Mouse (Mus musculus) urinary bladder, postnatal 36 days (tissue): ENCODE results near the gene Sgta.

ENCODE experiments used
- DNase-seq, 2 experiments: peaks; one replicate each; pipeline ENCODE4 v3.0.0; 2022; ENCODE audit warnings: low spot score in 2 of 2, mixed read lengths in 1 of 2

The Sgta gene

DNA sequence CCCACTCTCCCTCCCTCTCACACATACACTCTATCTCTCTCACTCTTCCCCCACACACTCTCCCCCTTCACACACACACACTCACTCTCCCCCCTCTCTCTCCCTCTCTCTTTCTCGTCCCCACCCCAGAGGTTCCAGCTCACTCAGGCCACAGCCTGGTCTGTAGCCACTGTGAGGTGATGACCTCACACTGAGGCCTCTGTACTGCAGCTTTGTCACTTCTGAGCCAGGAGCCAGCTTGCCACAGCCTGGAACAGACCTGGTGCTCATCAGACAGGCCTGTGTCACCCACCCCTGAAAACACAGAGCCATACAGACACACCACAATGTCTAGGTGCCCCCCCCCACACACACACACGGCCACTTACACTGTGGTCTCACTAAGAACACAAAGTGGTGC lies 39.8 kb downstream of the Sgta start:
- no peak for DNase-seq

DNA sequence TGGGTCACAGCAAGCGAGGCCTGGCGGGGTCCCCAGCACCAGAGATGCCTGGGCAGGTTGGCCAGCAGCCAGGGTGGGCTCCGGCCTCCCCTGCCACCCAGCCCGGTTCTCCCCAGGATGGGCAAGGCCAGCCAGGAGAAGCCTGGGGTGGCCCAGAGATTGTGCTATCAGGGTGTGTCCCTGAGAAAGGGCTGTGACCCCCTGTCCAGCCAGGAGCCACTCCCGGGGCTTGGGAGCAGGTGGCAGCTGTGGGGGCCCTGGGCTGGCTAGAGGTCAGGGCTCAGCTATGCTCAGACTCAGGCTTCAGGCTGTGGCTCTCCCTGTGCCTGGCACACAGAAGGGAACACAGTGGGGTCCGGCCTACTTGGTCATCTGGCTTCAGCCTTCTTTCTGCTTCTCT lies 40.3 kb downstream of the Sgta start:
- DNase-seq: no peak

GRCm38 (mm10) chr10:81018326-81018725 lies 41.7 kb downstream of the Sgta start:
- DNase-seq: no peak

DNA sequence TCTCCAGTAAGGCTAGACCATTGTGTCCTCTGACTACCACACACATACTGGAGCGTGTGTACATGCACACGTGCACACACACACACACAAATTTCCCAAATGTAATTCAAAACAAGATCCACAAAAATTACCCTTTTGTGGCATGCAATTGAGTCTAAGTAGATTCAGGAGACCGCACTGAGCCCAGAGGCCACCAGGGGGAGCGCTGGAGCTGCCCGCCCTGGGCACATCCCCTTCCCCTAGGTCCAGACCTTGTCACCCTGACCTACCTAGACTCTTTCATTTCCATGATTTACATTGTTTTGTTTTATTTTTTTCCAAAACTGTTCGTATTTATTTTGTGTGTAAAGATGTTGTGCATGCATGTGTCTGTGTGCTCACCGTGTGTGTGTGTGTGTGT lies 43.3 kb downstream of the Sgta start:
- DNase-seq: peak; percentile 30 to 47

DNA sequence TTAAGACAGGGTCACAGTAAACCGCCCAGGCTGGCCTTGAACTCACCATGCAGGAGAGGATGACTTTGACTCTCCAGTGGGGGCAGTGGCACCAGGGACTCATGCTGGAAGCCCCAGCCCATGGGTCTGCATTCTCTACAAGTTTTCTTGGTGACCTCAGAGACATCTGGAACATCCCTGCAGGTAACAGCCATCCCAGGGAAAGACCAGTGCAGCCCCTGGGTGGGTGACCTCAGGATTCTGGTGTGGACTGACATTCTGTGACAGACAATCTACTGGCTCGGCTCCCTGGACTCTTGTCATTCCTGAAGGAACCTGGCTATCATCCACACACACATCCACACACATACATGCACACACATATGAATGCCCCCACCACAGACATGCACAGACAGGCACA lies 44.3 kb downstream of the Sgta start:
- DNase-seq: no peak

DNA sequence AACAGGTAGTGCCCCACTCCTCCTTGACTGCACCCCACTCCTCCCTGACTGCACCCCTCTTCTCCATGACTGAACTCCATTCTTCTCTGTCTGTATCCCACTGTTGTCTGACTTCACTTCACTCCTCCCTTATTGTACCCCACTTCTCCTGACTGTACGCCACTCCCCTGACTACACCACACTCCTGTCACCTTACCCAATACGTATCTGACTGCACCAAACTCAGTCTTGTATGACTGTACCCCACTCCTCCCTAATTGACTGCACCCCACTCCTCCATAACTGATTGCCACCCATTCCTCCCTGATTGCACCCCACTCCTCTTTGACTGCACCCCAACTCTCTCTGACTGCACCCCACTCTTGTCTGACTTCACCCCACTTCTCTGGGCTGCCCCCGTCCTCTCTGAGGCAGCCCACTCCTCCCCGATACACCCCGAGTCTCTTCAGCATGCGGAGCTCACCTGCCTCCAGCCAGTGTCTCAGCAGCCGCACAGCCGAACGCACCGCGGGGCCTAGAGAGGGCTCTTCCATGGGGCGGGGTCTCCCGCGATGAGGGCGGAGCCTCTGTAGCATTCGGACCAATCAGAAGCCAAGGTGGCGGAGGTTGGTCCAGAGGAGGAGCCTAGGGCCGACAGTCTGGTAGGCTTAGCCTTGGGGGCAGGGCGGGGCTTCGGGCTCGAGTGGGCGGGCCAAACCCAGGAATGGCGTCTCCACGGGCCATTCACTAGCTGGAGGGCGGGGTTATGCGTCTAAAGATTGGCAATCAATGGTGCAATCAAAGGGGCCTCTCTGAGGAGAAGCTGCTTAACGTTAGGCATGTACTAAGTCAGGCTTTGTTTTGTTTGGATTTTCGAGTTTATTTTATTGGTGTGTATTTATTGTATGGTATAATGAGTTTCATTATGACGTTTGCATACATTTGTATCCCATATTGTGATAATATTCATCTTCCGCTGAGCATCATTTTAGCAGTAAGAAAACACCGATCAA lies 45.3 kb downstream of the Sgta start, which contains the start of gene Gng7:
Gene Gng7 (minus strand): TSS at position 553 of the 992 bp plus-strand sequence.
- DNase-seq: peak; percentile 88 to 95

- no peak for DNase-seq
Observed at GRCm38 (mm10) chr10:81010851-81011250, 49.1 kb downstream of the Sgta start.

DNA sequence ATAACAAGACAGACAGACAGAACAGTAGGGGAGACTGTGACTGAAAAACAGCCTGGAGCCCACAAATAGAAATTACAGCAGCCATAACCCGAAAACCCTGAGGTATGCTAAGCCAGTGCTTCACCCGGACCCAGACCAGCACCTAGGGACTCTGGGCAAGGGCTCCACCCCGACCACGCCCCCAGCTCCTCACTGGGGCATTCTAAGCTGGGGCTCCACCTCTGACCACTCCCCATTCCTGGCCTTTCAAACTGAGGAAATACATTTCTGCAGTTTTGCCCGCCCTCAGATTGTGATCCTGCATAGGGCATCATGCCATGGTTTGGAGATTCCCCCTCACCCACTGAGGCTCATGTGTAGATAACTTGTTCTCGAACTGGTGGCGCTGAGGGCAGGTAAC lies 52.7 kb downstream of the Sgta start:
- DNase-seq: no peak

- DNase-seq: no peak
Observed at GRCm38 (mm10) chr10:81006005-81006677, 53.8 kb downstream of the Sgta start.

DNA sequence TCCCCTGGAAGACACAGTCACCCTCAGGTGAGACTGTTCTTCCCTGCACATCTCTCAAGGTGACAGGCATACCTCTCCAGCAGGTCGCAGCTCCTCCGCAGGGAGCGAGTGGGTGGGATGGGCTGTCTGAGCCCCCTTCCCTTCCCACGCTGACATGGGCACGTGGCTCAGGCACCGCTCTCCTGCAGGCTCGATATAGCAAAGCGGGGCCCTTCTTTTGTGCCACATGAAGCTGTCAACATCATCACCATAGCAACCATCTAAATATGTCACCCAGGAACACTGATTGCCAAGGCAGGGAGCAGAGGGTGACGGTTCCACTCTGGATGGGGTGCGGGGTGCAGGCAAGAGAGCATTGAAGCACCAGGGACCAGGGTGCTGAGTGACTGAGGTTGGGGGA lies 58.8 kb downstream of the Sgta start:
- DNase-seq: no peak

DNA sequence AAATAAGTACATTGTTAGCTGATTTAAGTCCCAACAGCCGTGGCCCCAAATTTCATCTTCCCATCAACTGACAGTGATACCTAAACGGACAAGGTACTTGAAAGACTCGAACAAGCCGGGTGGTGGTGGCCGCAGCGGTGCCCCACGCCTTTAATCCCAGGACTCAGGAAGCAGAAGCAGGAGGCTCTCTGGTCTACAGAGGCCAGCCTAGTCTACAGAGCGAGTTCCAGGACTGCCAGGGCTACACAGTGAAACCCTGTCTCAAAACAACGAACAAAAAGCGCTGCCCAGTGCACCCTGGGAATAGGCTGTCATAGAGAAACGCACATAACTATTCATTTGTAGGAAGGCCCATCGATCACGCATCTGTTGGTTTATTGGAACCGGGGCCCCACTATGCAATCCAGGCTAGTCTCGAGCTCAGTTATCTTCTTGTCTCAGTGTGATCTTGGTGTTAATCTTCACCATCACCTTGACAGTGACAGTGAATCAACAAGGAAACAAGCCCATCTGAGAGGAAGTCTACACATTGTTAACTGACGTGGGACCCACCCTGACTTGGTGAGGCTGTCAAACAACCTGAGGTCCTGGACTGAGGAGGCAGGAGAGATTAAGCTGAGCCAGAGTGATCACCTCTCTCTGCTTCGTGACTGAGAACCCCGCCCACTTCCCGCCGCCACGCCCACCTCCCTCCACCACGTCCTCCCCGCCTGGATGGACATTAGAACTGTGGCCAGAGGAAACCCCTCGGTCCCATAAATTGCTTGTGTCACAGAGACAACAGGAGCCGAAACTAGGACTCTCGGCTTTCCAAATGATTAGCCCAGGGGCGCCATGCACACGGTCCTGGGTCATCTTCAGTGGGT lies 59.6 kb downstream of the Sgta start:
- no peak for DNase-seq

GRCm38 (mm10) chr10:80999362-81000196 lies 60.4 kb downstream of the Sgta start:
- DNase-seq: peak; percentile 72 to 85

DNA sequence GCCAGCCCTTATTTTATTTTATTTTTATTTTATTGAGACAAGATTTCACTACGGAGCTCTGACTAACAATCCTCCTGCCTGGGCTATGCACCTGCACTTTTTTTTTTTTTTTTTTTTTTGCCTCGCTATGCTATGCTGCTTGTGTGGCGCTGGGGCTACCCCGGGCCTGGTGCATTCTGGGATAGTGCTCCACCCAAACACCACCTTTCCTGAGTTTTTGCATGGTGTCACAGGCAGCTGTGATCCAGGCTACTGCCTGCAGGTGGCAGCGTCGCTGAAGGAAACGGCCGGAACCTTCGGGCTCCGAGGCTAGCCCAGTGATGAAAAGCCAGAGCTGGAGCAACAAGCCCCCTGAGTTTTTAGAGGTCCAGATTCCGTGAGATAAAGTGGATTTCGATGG lies 61.2 kb downstream of the Sgta start:
- DNase-seq: peak in 1 of 2 experiments; percentile 32

DNA sequence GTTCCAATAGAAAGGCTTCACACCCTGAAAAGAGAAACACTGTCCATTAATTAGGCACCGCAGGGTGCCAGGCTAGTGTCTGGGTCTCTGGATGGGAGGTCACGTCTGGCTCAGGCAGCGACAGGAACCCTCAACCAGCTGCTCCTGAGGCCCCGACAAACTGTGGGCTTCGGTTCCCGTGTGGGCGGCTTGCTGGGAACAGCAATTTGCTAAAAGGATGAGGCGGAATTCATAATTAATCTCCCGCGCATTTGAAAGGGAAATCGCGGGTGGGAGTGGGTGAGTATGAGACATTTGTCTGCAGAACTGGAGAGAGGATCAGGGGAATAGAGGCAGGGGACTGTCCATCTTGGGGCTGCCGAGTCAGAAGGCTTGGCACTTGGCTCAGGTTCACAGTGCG lies 62.0 kb downstream of the Sgta start:
- no peak for DNase-seq

DNA sequence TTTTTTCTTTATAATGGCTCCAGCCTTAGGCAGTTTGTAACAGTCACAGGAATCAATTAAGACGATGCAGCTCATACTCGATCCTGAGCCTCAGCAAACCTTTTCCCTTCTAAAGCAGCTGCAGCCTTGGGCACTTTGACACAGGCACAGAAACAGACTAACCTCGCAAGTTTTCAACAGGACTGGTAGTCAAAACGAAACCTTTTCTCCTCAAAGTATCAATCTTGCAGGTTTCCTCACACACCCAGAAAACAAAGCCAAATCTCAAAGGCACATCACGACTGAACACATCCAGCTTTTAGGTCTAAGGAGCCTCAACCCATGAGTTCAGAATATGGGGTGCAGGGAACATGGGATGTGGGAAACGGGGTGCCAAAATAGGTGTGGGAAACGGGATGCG lies 62.6 kb downstream of the Sgta start:
- DNase-seq: no peak

- no peak for DNase-seq
Observed at GRCm38 (mm10) chr10:80996501-80996900, 63.5 kb downstream of the Sgta start.

- peak; percentile 60 to 78 for DNase-seq
Observed at GRCm38 (mm10) chr10:80995091-80995632, 64.8 kb downstream of the Sgta start.

DNA sequence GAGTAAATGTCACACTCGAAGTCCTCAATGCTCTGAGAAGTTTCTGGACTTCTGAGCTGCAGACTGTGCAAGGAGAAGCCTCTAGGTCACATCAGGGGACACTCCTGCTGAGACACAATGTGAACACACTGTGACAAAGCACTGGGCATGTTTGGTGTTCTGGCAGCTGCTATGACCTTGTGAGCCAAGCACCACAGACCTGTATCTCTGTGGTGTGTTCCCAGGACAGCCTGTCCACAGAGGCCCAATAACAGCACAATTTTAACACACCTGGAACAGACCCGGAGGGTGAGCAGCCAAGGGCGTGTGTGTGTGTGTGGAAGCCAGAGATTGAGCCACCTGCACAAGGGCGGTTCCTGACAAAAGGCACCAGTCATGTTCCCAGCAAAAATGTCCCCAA lies 65.4 kb downstream of the Sgta start:
- no peak for DNase-seq
